14 mouse cellular contexts compared by ENCODE assay signal in genomic region chr11:93273906-93274305, GRCm38 (mm10).
DNase-seq lines count a peak whose midpoint lies in the region; ATAC-seq and TF ChIP-seq lines count a peak whose summit lies in the region.
"Had no signal": no experiment of that assay in that cellular context is flagged by ENCODE, and none has a peak within 500 bp of the region (broad histone marks: within the 10 kb centered on the region; RNA-seq: fewer than 3 reads in every experiment).

No protein-coding gene starts in this region.

- DNase-seq in layer of hippocampus, adult 18-20 months (ENCODE audit: low spot score in 2 of 2) = peak; percentile 26 to 30
- no peak for DNase-seq in layer of hippocampus, adult 9-10 months (ENCODE audit: low spot score)
- DNase-seq in layer of hippocampus, adult 8-10 months (ENCODE audit: low spot score in 2 of 2) = peak; percentile 25 to 33
- DNase-seq in right cerebral cortex, postnatal 25 days = peak; percentile 50
- no peak for DNase-seq in Muller cell, postnatal 12 days (ENCODE audit: inconsistent ontology term)
- DNase-seq in hindbrain, postnatal 0 days (ENCODE audit: low spot score) = no peak
- DNase-seq: adrenal gland, postnatal 25 days; kidney, postnatal 14 days; midbrain, embryonic 14.5 days had no signal

- no peak overlapping the region for H3K4me2 ChIP-seq in forebrain, embryonic 16.5 days (ENCODE audit: low read length)
- no peak overlapping the region for H3K4me2 ChIP-seq in forebrain, embryonic 12.5 days
- no peak overlapping the region for H3K4me2 ChIP-seq in hindbrain, postnatal 0 days (ENCODE audit: low read depth, low read length)
- H3K4me2 ChIP-seq: neural tube, embryonic 15.5 days had no signal

- no peak overlapping the region for H3K9ac ChIP-seq in forebrain, embryonic 16.5 days (replicated peaks; ENCODE audit: low read depth, low read length)
- H3K9ac ChIP-seq in forebrain, embryonic 12.5 days = no peak overlapping the region
- H3K9ac ChIP-seq in hindbrain, postnatal 0 days (replicated peaks; ENCODE audit: low read length) = no peak overlapping the region
- H3K9ac ChIP-seq: liver, embryonic 14.5 days; neural tube, embryonic 15.5 days had no signal

- no peaks in the 10 kb centered on the region for H3K27me3 ChIP-seq in forebrain, embryonic 16.5 days (replicated peaks; ENCODE audit: control insufficient read depth, insufficient read depth, low read length)
- H3K27me3 ChIP-seq in forebrain, embryonic 12.5 days = no peaks in the 10 kb centered on the region
- H3K27me3 ChIP-seq in hindbrain, postnatal 0 days (ENCODE audit: insufficient read depth, low read length) = no peaks in the 10 kb centered on the region
- H3K27me3 ChIP-seq: neural tube, embryonic 15.5 days had no signal

- TF ChIP-seq CTCF in hindbrain, postnatal 0 days (IDR thresholded peaks at IDR 0.05; ENCODE audit: low read depth) = no peak

- H3K4me1 ChIP-seq in forebrain, embryonic 16.5 days (replicated peaks; ENCODE audit: control insufficient read depth, insufficient read depth, low read length) = 0 out of 2 replicates have a peak, but pooled peaks cover 2% of the 10 kb centered on the region
- H3K4me1 ChIP-seq in forebrain, embryonic 12.5 days = peaks cover 8% of the 10 kb centered on the region
- H3K4me1 ChIP-seq in hindbrain, postnatal 0 days (ENCODE audit: insufficient read depth, low read length) = peaks cover 12% of the 10 kb centered on the region; the same call in 1 of the 2 replicates

- no peaks in the 10 kb centered on the region for H3K9me3 ChIP-seq in forebrain, embryonic 16.5 days (ENCODE audit: control insufficient read depth, low read length)
- H3K9me3 ChIP-seq in forebrain, embryonic 12.5 days = no peaks in the 10 kb centered on the region
- no peaks in the 10 kb centered on the region for H3K9me3 ChIP-seq in hindbrain, postnatal 0 days (ENCODE audit: low read length)
- H3K9me3 ChIP-seq: hindbrain, embryonic 10.5 days; neural tube, embryonic 15.5 days had no signal

- no peaks in the 10 kb centered on the region for H3K36me3 ChIP-seq in forebrain, embryonic 16.5 days (ENCODE audit: control insufficient read depth, insufficient read depth)
- H3K36me3 ChIP-seq in forebrain, embryonic 12.5 days (replicated peaks) = no peaks in the 10 kb centered on the region
- H3K36me3 ChIP-seq in hindbrain, postnatal 0 days (ENCODE audit: insufficient read depth, low read length) = no peaks in the 10 kb centered on the region
- H3K36me3 ChIP-seq: hindbrain, embryonic 10.5 days; neural tube, embryonic 15.5 days had no signal

- H3K4me3 ChIP-seq in forebrain, embryonic 16.5 days (replicated peaks; ENCODE audit: low read length) = no peak overlapping the region
- no peak overlapping the region for H3K4me3 ChIP-seq in forebrain, embryonic 12.5 days (replicated peaks)
- no peak overlapping the region for H3K4me3 ChIP-seq in hindbrain, postnatal 0 days (ENCODE audit: low read length)
- H3K4me3 ChIP-seq: hindbrain, embryonic 10.5 days; neural tube, embryonic 15.5 days had no signal

- 58% methylated on average over 6 of the region's 6 CpGs for WGBS in forebrain, embryonic 16.5 days
- 68% methylated on average over 6 of the region's 6 CpGs for WGBS in forebrain, embryonic 12.5 days
- 60% methylated on average over 6 of the region's 6 CpGs for WGBS in hindbrain, postnatal 0 days

- H3K27ac ChIP-seq in forebrain, embryonic 16.5 days (ENCODE audit: low read length) = no peak overlapping the region
- H3K27ac ChIP-seq in forebrain, embryonic 12.5 days = no peak overlapping the region
- no peak overlapping the region for H3K27ac ChIP-seq in hindbrain, postnatal 0 days
- H3K27ac ChIP-seq: hindbrain, embryonic 10.5 days; liver, embryonic 14.5 days; neural tube, embryonic 15.5 days had no signal

- ATAC-seq in forebrain, embryonic 16.5 days = peak; percentile 77
- ATAC-seq in forebrain, embryonic 12.5 days (ENCODE audit: low FRiP score) = no peak
- no peak for ATAC-seq in hindbrain, postnatal 0 days

Comparison
In these comparisons a context has a peak if more than half of its experiments do, and no peak if none do; other contexts are left out.
1. DNase-seq: peak in layer of hippocampus, adult 18-20 months (2 of 2), layer of hippocampus, adult 8-10 months (2 of 2) and right cerebral cortex, postnatal 25 days (single experiment); none in layer of hippocampus, adult 9-10 months (single experiment), Muller cell, postnatal 12 days (single experiment) and hindbrain, postnatal 0 days (single experiment).